Mouse (Mus musculus) left cerebral cortex, postnatal 4 days (tissue): Measurements from ENCODE around the gene Csnk2b. TPM values are rescaled to one million over a fixed set of nuclear protein-coding genes. Genes with fewer than 3 reads are reported as not detected.

Source experiments
- DNase-seq: peaks from one replicate; pipeline ENCODE4 v3.0.0-alpha.2; 2022
- intact Hi-C: fragments of 180-260 bp; cut with DNase I; formaldehyde crosslinking; loops from one replicate; pipeline ENCODE4 v1.15.1; 2025
- total RNA-seq, 2 experiments: library from RNA; stranded (reverse); gene quantifications; 2 replicates each; pipeline ENCODE4 v1.2.3; 2021

Csnk2b gene
- total RNA-seq, 2 experiments from 2014 or later, result 210 to 214 TPM

DNA sequence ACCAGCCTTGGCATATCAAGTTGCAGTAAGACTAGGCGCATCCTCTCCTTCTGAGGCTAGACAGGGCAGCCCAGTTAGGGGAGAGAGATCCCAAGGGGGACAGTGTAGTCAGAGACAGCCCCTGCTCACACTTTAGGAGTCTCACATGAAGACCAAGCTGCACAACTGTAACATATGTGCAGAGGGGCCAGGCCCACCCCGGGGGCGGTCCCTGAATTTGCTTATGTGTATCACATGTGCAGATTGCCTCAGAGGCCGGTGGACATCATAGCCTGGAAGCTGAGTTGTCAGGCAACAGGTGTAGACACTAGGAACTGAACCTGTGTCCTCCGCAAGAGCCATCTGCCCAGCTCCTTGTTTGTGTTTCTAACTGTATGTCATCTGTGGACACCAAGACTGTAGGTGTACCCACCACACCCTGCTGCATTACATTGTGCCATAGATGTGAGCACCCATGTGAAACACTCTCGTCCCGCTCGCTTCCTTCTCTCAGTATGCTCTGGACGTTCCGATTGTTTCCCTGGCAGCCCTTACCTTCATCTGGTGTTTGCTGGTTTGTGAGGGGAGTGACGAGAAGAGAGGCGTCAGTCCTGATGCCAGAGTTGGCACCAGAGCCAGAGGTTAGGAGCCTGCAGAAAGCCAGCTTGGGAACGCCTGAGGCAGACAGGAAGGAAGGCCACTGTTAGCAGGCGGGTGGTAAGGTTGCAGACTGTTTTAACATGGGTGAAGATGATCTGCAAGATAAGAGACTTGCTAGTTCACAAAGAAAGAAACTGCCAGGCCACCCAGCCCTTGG, 29.3 kb downstream of the Csnk2b start:
- DNase-seq, result no peak
- intact Hi-C loops, result no loop called here

DNA sequence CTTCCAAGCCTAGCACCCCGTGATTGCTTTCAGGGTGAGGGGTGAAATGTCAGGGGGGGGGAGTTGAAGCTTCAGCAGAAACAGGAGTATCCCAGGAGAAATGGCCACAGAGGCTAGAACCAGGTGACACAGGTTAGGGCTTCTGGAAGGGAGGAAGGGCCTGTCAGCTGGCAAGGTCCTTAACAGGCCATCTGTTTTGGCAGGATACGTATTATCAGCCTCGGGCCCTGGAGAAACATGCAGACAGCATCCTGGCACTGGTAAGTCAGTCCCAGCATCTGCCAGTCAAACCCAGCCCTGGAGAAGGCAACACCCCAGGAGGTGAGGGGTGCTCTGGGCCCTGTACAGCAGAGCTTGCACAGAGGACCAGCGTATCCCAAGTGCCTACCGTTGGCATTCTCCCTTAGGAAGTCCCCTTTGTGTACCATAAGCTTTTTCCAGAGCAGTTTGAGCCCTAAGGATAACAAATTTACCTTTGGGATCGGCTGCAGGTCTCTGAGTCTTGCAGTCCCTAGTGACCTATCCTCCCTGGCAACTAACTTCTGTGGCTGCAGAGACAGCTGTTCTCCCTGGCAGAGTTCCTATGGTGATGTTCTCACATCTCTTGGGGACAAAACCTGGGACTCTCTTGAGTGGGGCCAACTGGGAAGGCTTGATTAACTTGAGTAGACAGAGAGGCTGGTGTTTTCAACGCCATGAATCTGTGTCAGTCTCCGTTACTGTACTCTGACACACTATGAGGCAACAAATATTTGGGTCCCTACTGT, 31.5 kb downstream of the Csnk2b start:
- peak; percentile 78 for DNase-seq
- intact Hi-C loops, result no loop called here

DNA sequence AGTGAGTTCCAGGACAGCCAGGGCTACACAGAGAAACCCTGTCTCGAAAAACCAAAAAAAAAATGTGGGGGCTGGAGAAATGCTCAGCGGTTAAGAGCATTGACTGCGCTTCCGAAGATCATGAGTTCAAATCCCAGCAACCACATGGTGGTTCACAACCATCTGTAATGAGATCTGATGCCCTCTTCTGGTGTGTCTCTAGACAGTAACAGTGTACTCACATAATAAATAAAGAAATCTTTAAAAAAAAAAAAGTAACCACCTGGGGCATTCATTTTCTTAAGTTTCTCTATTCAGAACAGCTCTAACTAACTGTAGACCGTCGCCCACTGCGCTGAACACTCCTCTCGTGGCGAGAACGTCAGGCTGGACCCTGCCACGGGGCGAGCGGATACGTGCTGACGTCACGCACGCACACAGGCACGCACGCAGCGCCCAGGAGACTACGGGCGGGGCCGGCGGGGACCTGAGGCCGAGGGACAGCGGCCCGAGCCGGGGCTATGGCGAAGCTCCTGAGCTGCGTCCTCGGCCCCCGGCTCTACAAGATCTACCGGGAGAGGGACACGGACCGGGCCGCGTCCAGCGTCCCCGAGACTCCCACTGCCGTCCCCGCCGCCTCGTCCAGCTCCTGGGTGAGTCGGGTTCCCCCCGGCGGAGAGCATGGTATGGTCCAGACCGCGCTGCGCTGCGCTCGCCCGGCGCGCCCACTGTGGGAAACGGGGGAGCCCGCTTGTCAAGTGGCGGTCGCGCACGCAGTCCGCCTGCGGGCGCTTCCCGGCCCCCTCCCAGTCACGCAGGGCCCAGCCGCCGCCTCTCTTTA, 32.8 kb downstream of the Csnk2b start, which contains the start of gene Abhd16a:
TSS of gene Abhd16a (plus strand) at position 439 of the 820 bp plus-strand sequence.
- intact Hi-C loops, result no loop called here
- DNase-seq, result peak; percentile 96

DNA sequence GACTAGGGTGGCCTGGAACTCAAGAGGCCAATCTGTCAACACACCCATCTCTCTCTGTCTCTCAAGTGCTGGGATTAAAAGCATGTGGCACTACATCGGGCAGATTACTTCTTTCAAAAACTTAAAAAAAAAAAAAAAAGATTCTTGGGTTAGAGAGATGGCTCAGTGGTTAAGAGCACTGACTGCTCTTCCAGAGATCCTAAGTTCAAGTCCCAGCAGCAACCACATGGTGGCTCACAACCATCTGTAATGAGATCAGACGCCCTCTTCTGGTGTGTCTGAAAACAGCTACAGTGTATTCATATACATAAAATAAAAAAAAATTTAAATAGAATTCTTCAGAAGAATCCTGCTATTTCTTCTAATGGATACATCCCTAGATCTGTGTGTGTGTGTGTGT, 33.7 kb downstream of the Csnk2b start:
- no peak for DNase-seq

DNA sequence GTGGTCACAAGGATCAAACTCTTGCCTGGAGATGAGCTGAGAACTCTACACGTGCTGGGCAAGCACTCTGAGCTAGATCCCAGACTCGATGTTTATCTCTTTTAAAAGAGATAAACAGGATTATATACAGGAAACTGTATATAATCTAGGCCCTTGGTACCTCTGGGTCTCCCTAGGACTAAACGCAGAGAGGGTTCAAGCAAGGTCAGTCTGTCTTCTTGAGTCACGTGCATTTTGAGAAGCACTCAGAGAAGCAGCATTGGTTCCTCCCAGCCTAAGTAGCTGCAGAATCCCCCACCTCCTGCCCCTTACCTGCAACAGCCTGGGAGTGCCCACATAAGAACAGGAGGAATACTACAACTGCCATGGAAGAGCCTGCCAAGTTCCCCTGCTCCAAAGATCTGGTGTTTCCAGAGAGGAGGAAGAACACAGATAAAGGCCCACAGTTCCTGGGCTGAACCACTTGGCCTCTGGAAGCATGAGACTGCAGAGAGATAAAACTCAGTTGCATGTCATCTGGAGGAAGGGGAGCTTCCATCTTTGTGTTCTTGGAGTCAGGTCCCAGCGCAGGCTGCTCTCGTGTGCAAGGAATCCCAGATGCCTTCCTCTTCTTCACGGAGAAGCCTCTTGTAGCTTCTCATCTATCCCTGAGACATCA, 36.5 kb downstream of the Csnk2b start, which contains the start of gene Ly6g6f:
TSS of gene Ly6g6f (minus strand) at position 403 of the 658 bp plus-strand sequence.
- DNase-seq, result no peak
- intact Hi-C loops, result no loop called here

More for the DNA sequence above, 33.7 kb downstream of the Csnk2b start:
- intact Hi-C loops, result no loop called here

DNA sequence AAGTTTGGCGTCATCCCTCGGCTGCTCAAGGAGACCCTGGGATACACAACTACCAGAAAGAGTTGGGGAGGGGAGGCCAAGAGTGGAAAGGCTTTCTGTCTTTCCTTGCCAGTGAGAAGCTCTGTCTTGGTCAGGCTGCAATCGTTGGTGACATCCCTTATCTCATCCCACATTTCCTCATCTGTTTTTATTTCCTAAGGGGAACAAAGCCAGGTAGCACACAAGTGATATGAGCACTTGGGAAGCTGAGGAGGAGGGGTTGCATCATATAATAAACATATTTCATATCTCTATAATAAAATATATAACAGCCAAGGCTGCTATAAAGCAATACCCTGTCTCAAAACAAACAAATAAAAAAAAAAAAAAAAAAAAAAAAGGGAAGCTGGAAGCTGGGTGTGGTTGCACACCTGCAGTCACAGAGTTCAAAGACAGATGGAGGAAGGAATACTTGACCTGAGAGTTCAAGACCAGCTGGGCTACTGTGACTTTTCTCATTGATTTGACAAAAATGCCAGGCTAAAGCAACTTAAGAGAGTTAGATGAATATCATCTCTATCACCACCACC, 37.8 kb downstream of the Csnk2b start:
- no peak for DNase-seq
- intact Hi-C loops, result no loop called here

DNA sequence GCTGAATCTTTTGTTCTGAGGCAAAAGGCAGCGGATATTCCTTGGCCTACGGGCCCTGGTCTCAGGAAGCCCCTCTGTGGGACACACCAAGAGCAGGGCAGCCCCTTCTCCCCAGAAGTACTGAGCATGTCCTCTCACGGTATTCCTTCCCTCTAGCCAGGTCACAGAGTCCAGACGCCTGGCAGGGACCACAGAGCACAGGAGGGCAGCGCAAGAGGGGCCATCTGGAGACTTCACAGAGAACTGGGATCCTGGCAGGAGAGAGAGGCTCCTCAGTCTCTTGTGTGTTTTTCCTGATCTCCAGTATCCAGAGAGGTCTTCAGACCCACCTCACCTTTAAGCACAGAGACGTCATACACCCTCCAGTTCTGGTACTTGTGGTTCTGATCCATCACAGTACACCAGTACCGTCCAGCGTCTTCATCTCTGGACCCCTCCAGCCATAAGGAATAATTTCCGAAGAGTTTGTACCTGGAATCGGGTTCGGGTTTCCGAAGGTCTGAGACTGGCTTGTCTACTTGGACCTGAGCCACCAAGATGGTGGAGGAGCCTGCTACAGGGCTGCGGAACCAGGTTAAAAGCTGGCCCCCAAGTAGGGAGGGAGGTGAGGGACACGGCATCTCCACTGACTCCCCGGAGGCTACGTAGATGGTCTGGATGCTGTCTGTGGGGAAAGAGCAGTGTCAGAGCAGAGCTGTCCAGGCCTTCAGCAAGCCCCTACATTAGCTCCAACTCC, 38.8 kb downstream of the Csnk2b start:
- intact Hi-C loops, result no loop called here
- no peak for DNase-seq

DNA sequence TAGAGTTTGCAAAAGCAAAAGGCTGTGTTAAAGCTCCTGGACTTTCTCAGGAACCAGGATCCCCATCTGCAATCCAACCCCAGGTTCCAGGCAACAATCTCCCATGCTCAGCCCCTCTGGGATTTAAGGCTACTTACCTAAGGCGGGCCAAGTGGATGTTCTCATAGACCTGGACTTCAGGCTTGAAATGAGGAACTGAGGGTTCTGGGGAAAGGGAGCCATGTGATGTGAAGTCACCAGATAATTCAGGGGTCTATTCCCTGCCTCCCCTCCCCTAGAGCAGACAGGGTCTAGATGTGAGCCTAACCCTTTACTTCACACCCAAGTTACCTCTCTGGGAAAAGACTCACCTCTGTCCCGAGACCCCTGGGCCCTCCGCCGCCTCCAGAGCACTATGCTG, 41.1 kb downstream of the Csnk2b start:
- intact Hi-C loops, result no loop called here
- no peak for DNase-seq

DNA sequence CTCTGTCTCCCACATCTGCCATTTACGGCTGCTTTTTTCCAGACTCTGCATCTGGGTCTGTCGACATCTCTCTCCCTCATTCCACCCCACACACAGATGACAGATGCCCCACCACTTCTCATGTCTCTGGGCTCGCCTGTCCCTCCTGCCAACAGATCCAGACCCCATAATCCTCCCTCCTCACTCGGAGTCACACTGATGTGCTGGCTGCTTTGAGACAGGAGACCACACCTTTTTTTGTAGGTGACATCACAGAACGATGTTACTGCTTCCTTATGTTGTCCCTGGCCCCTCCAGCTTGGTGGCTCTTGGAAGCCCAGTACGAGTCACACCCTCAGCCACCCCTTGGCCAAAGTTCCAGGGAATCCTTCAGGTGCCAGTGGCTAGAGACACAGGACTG, 41.6 kb downstream of the Csnk2b start:
- no peak for DNase-seq
- intact Hi-C loops, result no loop called here

DNA sequence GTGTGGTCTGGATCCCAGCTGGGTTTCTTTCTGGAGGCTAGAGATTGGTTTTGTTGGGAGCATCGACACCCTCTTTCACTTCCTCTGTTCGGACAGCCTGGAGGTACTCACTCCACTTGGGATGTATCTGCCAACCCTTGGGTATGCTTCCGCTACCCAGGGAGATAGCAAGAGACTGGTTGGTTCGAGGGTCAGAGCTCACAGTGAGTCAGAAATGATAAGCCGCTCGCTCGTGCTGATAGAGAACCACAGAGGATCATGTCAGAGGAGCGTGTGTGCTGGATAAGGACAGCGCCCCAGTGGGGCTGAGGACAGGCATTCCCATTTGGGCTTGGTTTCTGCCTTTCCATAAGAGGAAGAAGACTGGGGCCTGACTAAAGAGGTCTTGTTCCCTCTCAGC, 42.1 kb downstream of the Csnk2b start:
- intact Hi-C loops, result no loop called here

DNA sequence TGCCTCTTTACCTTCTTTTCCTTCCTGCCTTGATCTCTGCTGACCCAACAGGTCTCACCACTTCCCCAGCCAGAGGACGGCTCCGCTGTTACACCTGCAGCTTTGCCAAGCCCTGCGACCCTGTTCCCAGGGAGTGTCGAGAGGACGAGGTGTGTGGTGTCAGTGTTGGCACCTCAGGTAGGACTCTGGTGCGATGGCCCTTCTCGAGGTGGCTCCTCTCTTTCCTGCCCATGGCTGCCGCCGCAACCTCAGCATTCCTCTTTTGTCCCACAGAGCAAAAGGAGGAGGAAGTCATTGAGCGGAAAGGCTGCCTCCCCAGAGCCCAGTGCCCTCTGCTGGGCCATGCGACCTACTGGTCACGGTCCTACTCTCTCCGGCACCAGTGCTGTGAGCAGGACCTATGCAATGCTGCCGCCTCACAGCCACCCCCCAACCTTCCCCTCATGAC, 44.0 kb downstream of the Csnk2b start, which contains the start of gene Ly6g6d:
TSS of gene Ly6g6d (minus strand) at position 280 of the 448 bp plus-strand sequence.
- peak; percentile 46 for DNase-seq
- intact Hi-C loops, result no loop called here

More for the DNA sequence above, 42.1 kb downstream of the Csnk2b start:
- DNase-seq, result no peak

DNA sequence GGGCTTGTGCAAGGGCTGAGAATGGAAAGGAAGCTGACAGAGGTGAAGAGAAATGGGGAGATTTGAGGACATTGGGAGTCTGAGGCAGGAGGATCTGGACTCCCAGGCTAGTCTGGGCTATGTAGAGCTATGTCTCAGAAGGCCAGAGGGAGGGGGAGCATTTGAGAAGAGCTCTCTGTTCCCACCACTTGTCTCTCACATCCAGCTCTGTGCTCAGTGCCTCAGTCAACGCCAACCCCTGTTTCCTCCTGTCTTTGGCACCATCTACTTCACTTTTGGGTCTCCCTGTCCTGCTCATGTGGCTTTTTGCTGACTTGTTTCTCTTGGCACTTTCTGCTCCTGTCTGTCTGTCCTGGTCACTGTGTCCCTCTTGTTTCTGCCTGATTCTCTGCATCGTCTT, 44.6 kb downstream of the Csnk2b start:
- intact Hi-C loops, result no loop called here
- DNase-seq, result no peak

DNA sequence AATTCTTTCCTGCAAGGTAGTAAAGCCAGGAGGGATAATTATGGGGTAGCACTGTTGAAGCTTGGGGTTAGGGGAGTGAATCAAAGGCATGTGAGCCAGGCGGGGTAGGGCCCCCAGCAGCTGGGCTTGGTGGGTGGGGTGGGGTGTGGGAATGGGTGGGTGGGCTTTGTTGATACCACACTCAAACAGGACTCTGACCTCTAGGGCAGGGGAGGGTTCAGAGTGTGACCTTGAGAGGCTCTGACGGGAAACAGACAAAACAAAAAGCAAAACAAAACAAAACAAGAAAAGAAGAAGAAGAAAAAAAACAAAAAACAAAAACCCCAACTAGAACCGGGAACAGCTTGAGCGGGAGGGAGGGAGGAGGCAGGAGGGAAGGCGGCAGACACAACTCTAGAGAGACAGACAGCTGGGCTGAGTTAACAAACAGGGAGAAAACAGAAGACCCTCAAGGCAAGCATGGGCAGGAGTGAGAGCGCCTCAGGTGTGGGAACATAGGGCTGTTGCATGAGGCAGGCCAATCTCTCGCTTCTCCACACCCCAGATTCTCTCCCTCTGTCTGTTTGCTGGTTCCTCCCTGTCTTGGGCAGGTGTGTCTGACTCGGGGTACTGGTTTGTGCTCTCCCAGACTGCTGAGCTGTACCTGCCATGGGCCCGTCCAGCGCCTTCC, 45.2 kb downstream of the Csnk2b start, which contains the start of gene Ly6g6e:
TSS of gene Ly6g6e (plus strand) at position 396 of the 670 bp plus-strand sequence.
- DNase-seq, result no peak
- intact Hi-C loops, result no loop called here

DNA sequence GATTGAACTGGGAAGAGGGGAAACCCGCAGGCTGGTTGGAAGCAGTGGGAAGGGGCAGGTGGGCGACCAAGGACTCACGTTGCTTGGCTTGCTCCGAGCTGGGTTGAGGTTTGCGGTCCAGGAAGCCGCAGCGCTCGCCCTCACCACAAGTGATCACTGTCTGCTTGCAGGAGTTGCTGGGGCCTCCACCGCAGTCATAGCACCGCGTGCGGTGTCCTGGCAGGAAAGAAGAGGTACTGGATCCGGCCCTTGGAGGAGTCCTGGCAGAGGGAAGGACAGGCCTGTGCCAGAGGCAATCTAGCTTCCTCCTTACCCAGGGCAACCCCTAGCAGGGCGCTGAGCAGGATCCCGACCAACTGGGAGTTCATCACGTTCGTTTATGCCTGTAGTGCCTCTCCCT, 47.8 kb downstream of the Csnk2b start:
- intact Hi-C loops, result no loop called here
- DNase-seq, result peak; percentile 48

DNA sequence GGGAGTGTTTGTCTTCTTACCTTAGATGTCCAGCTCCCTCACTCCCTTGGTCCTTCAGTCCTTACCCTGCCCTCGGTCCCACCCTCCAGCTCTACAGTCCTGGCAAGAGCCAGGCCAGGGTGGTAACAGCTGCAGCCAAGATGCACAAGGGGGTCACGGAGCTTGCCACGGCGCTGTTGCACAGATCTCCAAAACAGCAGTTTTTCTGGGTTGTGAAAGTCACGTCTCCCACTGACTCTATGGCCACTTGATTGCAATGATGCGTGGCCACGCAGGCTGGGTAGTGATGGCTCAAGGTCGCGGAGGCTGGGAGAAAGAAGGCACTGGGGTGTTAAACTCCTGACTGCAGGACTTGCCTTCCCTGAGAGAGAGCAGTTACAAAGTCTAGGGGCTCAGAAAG, 50.4 kb downstream of the Csnk2b start:
- no peak for DNase-seq
- intact Hi-C loops, result no loop called here

DNA sequence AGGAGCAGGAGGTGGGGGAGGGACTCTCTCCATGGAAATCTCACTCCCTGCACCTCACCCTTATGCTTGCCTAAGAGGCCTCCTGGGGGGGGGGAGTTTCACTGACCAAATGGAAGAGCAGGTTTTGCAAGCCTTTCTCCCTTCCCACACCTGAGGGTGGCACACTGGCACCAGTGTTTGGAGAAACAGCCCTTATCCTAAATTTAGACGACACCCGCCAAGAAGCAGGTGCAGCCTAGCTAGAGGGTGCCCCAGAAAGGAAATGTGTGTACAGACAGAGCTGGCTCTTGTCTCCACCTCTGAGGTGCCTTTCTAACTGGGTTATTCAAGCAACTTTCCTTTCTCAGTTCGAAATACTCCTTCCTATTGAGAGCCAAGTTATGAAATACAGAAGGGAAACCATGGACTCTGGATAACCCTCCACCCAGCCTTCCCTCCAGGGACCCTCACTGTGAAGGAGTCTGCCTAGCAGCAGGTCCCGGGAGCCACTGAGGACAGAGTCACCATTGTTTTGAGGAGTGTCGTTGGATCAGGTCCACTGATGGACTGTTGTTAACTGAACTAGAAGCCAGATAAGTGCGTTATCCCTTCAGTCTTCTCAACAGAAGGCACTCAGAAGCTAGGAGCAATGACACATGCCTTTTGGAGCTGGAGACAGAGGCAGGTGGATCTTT, 51.2 kb downstream of the Csnk2b start:
- no peak for DNase-seq
- intact Hi-C loops, result no loop called here

DNA sequence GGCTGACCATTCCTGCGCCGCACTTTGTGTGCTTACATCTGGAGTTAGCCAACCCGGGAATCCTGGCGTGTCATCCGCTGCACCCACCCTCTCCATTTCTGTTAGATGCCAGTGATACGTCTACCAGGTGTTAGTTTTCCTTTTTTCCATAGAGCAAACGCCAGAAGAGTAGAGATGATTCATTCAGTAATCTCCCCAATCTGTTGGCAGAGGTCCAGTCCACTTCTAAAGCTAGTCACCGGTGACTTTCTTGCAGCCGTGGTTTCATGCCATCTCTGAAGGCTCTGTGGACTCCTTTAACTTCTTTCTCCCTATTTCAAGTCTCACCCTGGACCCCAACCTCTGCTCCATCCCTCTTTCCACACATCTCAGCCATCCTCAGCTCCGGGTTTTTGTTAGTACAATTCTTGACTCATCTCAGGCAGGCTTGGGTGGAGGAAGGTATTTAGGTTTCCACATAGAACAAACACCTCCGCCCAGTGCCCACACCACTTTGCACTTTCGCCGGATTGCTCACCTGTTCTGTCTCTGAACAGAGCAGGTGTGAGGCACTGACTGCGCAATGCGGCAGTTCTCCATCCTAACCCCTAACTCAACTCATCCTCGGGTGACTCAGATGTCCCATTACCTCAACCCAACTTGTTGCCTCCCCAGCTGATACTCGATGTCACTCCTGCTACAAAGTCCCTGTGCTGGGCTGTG, 53.5 kb downstream of the Csnk2b start:
- intact Hi-C loops, result no loop called here
- DNase-seq, result no peak
